Mouse (Mus musculus): ENCODE measurements around the gene Ryr2. TPM values are rescaled to one million over a fixed set of nuclear protein-coding genes. Genes with fewer than 3 reads are reported as not detected.
"Not testable (repeated sequence)": the region's sequence is repeated elsewhere in the genome, so short reads cannot be mapped to it uniquely, and the experiment has no call there.

Ryr2 gene
- total and polyA plus RNA-seq, 3 experiments, result 0.11 to 0.13 TPM; not detected in 1

GRCm38 (mm10) chr13:11818723-11819122 is 288.0 kb downstream of the Ryr2 start:
- Histone ChIP-seq H3K27me3 (replicated peaks) (no peaks in the 10 kb centered on the region), H3K36me3 (replicated peaks in 1 of 2; ENCODE audit: control insufficient read depth in 1 of 2, insufficient read depth in 1 of 2, low read length in 1 of 2) (no peaks in the 10 kb centered on the region), H3K4me2 (ENCODE audit: insufficient read depth, low read depth, poor library complexity, severe bottlenecking) (no peak overlapping the region), H3K9ac (ENCODE audit: insufficient read depth, low read depth) (no peak overlapping the region), H3K9me3 (replicated peaks; ENCODE audit: low read length) (no peaks in the 10 kb centered on the region), H3K27ac (ENCODE audit: insufficient read depth, low read depth) (no peak overlapping the region), H3K4me3 (replicated peaks in 1 of 3; ENCODE audit: low read depth in 2 of 3, low read length in 2 of 3, poor library complexity in 1 of 3) (no peak overlapping the region), H3K4me1 (ENCODE audit: control insufficient read depth in 1 of 2, insufficient read depth in 2 of 2) (no peaks in the 10 kb centered on the region), H3K79me2 (replicated peaks; ENCODE audit: control insufficient read depth, extremely low read depth, insufficient read depth, poor library complexity, severe bottlenecking) (no peaks in the 10 kb centered on the region)
- no peak for TF ChIP-seq ELF1 (IDR thresholded peaks at IDR 0.05; ENCODE audit: low read depth, low read length)
- TF ChIP-seq RCOR1 (conservative IDR thresholded peaks at IDR 0.05; ENCODE audit: low read depth, low read length), result no peak
- no peak for TF ChIP-seq CTCF (conservative IDR thresholded peaks at IDR 0.05 in 1 of 2, IDR thresholded peaks at IDR 0.05 in 1 of 2; ENCODE audit: low read depth in 2 of 2, low read length in 2 of 2)
- no peak for TF ChIP-seq POLR2AphosphoS2 (IDR thresholded peaks at IDR 0.05; ENCODE audit: low read depth, low read length)
- no peak for TF ChIP-seq ZKSCAN1 (IDR thresholded peaks at IDR 0.05; ENCODE audit: borderline replicate concordance, low read depth, low read length)
- no peak for TF ChIP-seq MAFK (IDR thresholded peaks at IDR 0.05; ENCODE audit: insufficient replicate concordance, low read length)
- no peak for TF ChIP-seq MEF2A (IDR thresholded peaks at IDR 0.05; ENCODE audit: borderline replicate concordance, low read depth, low read length)
- TF ChIP-seq ZMIZ1 (IDR thresholded peaks at IDR 0.05; ENCODE audit: low read depth, low read length), result no peak
- TF ChIP-seq RAD21 (IDR thresholded peaks at IDR 0.05; ENCODE audit: low read depth, low read length), result no peak
- TF ChIP-seq HCFC1 (IDR thresholded peaks at IDR 0.05; ENCODE audit: low read depth, low read length), result no peak
- no peak for TF ChIP-seq SIN3A (IDR thresholded peaks at IDR 0.05; ENCODE audit: low read length)
- no peak for TF ChIP-seq IRF4 (IDR thresholded peaks at IDR 0.05; ENCODE audit: low read depth, low read length)
- TF ChIP-seq E2F4 (IDR thresholded peaks at IDR 0.05; ENCODE audit: insufficient replicate concordance, low read depth, low read length), result no peak
- TF ChIP-seq KAT2A (IDR thresholded peaks at IDR 0.05; ENCODE audit: insufficient replicate concordance, low read length), result no peak
- no peak for TF ChIP-seq SMC3 (IDR thresholded peaks at IDR 0.05; ENCODE audit: low read depth, low read length)
- no peak for DNase-seq (ENCODE audit: extremely low read depth)
- in situ Hi-C loops (cut with MboI; ENCODE audit: low pct_ligation_motif_present, low pct_unique_long_range_greater_than_20kb, low sequenced_read_pairs), result no loop called here
- dilution Hi-C loops (cut with MboI; ENCODE audit: extremely low pct_ligation_motif_present, extremely low pct_unique_long_range_greater_than_20kb, low sequenced_read_pairs), result no loop called here

DNA sequence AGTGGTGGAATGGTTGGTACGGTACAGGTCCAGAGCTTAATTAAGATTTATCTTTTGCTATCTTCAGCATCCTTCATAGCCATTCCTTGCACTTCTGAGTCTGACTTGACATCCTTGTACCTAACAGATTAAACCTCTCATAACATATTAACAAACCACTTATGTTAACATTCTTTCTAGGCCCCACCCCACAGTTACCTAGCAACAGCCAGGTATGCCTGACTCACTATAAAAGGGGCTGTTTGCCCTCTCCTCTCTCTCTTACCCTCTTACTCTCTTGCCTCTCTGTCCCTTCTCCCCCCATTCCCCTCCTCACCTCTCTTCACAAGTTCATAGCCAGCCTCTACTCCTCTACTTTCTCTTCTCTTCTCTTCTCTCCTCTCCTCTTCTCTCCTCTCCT is 297.4 kb downstream of the Ryr2 start:
- in situ Hi-C loops (cut with MboI; ENCODE audit: low pct_ligation_motif_present, low pct_unique_long_range_greater_than_20kb, low sequenced_read_pairs); H3K27ac ChIP-seq (ENCODE audit: insufficient read depth, low read depth); H3K36me3 ChIP-seq (replicated peaks in 1 of 2; ENCODE audit: control insufficient read depth in 1 of 2, insufficient read depth in 1 of 2, low read length in 1 of 2); H3K79me2 ChIP-seq (replicated peaks; ENCODE audit: control insufficient read depth, extremely low read depth, insufficient read depth, poor library complexity, severe bottlenecking); DNase-seq (ENCODE audit: extremely low read depth); H3K9ac ChIP-seq (ENCODE audit: insufficient read depth, low read depth); H3K4me2 ChIP-seq (ENCODE audit: insufficient read depth, low read depth, poor library complexity, severe bottlenecking); H3K9me3 ChIP-seq (replicated peaks; ENCODE audit: low read length); dilution Hi-C loops (cut with MboI; ENCODE audit: extremely low pct_ligation_motif_present, extremely low pct_unique_long_range_greater_than_20kb, low sequenced_read_pairs); H3K4me1 ChIP-seq (ENCODE audit: control insufficient read depth in 1 of 2, insufficient read depth in 2 of 2); H3K27me3 ChIP-seq (replicated peaks); H3K4me3 ChIP-seq (replicated peaks in 1 of 3; ENCODE audit: low read depth in 2 of 3, low read length in 2 of 3, poor library complexity in 1 of 3): not testable (repeated sequence)

GRCm38 (mm10) chr13:11792536-11792935 is 314.2 kb downstream of the Ryr2 start:
- no peaks in the 10 kb centered on the region for H3K79me2 ChIP-seq (replicated peaks; ENCODE audit: control insufficient read depth, extremely low read depth, insufficient read depth, poor library complexity, severe bottlenecking)
- H3K4me2 ChIP-seq (ENCODE audit: insufficient read depth, low read depth, poor library complexity, severe bottlenecking), result no peak overlapping the region
- no peaks in the 10 kb centered on the region for H3K4me1 ChIP-seq (ENCODE audit: control insufficient read depth in 1 of 2, insufficient read depth in 2 of 2)
- TF ChIP-seq NELFE (IDR thresholded peaks at IDR 0.05; ENCODE audit: low read depth, low read length) (no peak), RAD21 (IDR thresholded peaks at IDR 0.05; ENCODE audit: low read depth, low read length) (no peak), USF1 (IDR thresholded peaks at IDR 0.05; ENCODE audit: low read depth, low read length) (no peak), PAX5 (IDR thresholded peaks at IDR 0.05; ENCODE audit: low read length) (no peak), TBP (conservative IDR thresholded peaks at IDR 0.05; ENCODE audit: low read depth, low read length) (no peak), BHLHE40 (IDR thresholded peaks at IDR 0.05; ENCODE audit: low read depth, low read length) (no peak), KAT2A (IDR thresholded peaks at IDR 0.05; ENCODE audit: insufficient replicate concordance, low read length) (no peak), GABPA (IDR thresholded peaks at IDR 0.05; ENCODE audit: insufficient replicate concordance, low read depth, low read length) (no peak), MXI1 (IDR thresholded peaks at IDR 0.05; ENCODE audit: low read depth, low read length) (no peak)
- H3K4me3 ChIP-seq (replicated peaks in 1 of 3; ENCODE audit: low read depth in 2 of 3, low read length in 2 of 3, poor library complexity in 1 of 3), result no peak overlapping the region
- no peak overlapping the region for H3K27ac ChIP-seq (ENCODE audit: insufficient read depth, low read depth)
- in situ Hi-C loops (cut with MboI; ENCODE audit: low pct_ligation_motif_present, low pct_unique_long_range_greater_than_20kb, low sequenced_read_pairs) (no loop called here), dilution Hi-C loops (cut with MboI; ENCODE audit: extremely low pct_ligation_motif_present, extremely low pct_unique_long_range_greater_than_20kb, low sequenced_read_pairs) (no loop called here)
- H3K27me3 ChIP-seq (replicated peaks), result no peaks in the 10 kb centered on the region
- H3K36me3 ChIP-seq (replicated peaks in 1 of 2; ENCODE audit: control insufficient read depth in 1 of 2, insufficient read depth in 1 of 2, low read length in 1 of 2), result no peaks in the 10 kb centered on the region
- no peaks in the 10 kb centered on the region for H3K9me3 ChIP-seq (replicated peaks; ENCODE audit: low read length)
- H3K9ac ChIP-seq (ENCODE audit: insufficient read depth, low read depth), result no peak overlapping the region
- DNase-seq (ENCODE audit: extremely low read depth), result no peak

Data from CH12.LX (cell line).